ENCODE assay signal across 12 mouse cellular contexts in the genomic region with DNA sequence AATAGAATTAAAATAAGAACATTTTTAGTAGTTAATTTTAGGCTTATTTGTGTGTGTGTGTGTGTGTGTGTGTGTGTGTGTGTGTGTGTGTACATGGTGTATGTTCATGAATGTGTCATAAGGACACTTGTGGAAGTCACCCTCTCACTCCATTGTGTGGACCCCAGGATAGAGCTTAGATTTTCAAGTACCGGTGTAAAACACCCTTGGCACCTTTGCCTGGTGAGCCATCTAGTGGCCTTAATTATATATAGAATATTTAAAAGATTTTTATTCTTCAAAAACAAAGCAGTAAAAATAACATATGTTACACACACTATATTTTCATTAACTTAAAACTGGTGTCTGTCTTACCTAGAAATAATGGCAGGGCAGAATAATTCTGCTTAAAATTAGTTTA. TPM values are rescaled to one million over a fixed set of nuclear protein-coding genes. Genes with fewer than 3 reads are reported as not detected.
A peak's percentile ranks its signal among the peaks of the same experiment; 100 is the strongest.
DNase-seq lines count a peak whose midpoint lies in the region; ATAC-seq and TF ChIP-seq lines count a peak whose summit lies in the region.
"Had no signal": no experiment of that assay in that cellular context is flagged by ENCODE, and none has a peak within 500 bp of the region (broad histone marks: within the 10 kb centered on the region; RNA-seq: fewer than 3 reads in every experiment).

No protein-coding gene starts in this region.

- no peak overlapping the region for H3K9ac ChIP-seq in kidney, postnatal 0 days (ENCODE audit: low read depth, low read length)
- H3K9ac ChIP-seq in kidney, embryonic 14.5 days (ENCODE audit: low read depth, low read length) = no peak overlapping the region
- H3K9ac ChIP-seq: limb, embryonic 15.5 days; neural tube, embryonic 13.5 days had no signal

- intact Hi-C loops in left cerebral cortex, postnatal 36 days (cut with DNase I) = loop anchor here (5.0 kb wide), 2 partner anchors 81 to 221 kb away; no protein-coding TSS in a partner anchor

- H3K27me3 ChIP-seq in kidney, postnatal 0 days (ENCODE audit: insufficient read depth, low read length) = no peaks in the 10 kb centered on the region
- H3K27me3 ChIP-seq in kidney, embryonic 14.5 days (ENCODE audit: control insufficient read depth, insufficient read depth, low read length) = no peaks in the 10 kb centered on the region
- H3K27me3 ChIP-seq: limb, embryonic 15.5 days; neural tube, embryonic 13.5 days had no signal

- no peaks in the 10 kb centered on the region for H3K4me1 ChIP-seq in kidney, postnatal 0 days (replicated peaks; ENCODE audit: insufficient read depth, low read length)
- H3K4me1 ChIP-seq in kidney, embryonic 14.5 days (ENCODE audit: control insufficient read depth, insufficient read depth, low read length) = no peaks in the 10 kb centered on the region
- H3K4me1 ChIP-seq: limb, embryonic 15.5 days; neural tube, embryonic 13.5 days had no signal

- H3K4me3 ChIP-seq in kidney, postnatal 0 days (replicated peaks; ENCODE audit: low read depth, low read length) = no peak overlapping the region
- no peak overlapping the region for H3K4me3 ChIP-seq in kidney, embryonic 14.5 days (ENCODE audit: low read length)
- H3K4me3 ChIP-seq: limb, embryonic 15.5 days; neural tube, embryonic 13.5 days had no signal

- no peaks in the 10 kb centered on the region for H3K9me3 ChIP-seq in kidney, postnatal 0 days (replicated peaks; ENCODE audit: low read length)
- H3K9me3 ChIP-seq in kidney, embryonic 14.5 days (ENCODE audit: control insufficient read depth, low read length) = no peaks in the 10 kb centered on the region
- H3K9me3 ChIP-seq: limb, embryonic 15.5 days; neural tube, embryonic 13.5 days had no signal

- 25% methylated on average over 1 of the region's 1 CpGs for WGBS in kidney, postnatal 0 days
- 50% methylated on average over 1 of the region's 1 CpGs for WGBS in kidney, embryonic 14.5 days

- TF ChIP-seq CTCF in kidney, postnatal 0 days (IDR thresholded peaks at IDR 0.05; ENCODE audit: low read depth) = peak; percentile 58

- H3K27ac ChIP-seq in kidney, postnatal 0 days = no peak overlapping the region
- no peak overlapping the region for H3K27ac ChIP-seq in kidney, embryonic 14.5 days (ENCODE audit: low read depth, low read length)
- H3K27ac ChIP-seq: limb, embryonic 15.5 days; neural tube, embryonic 13.5 days had no signal

- DNase-seq in CD4-positive, CD25-positive, alpha-beta regulatory T cell, adult 2 months (ENCODE audit: low read depth, low spot score) = peak; percentile 24
- peak; percentile 59 for DNase-seq in kidney, postnatal 0 days (ENCODE audit: low spot score)
- peak; percentile 45 for DNase-seq in A20 (ENCODE audit: low read depth, low spot score)
- peak; percentile 21 for DNase-seq in embryo, embryonic 10.5 days (ENCODE audit: low spot score)
- no peak for DNase-seq in adrenal gland, adult 18-20 months (ENCODE audit: low spot score in 2 of 2)
- no peak for DNase-seq in left cerebral cortex, postnatal 36 days (ENCODE audit: low spot score in 2 of 2)
- DNase-seq: gastrocnemius, postnatal 25 days; kidney, adult 18-20 months had no signal

- H3K36me3 ChIP-seq in kidney, postnatal 0 days (ENCODE audit: insufficient read depth, low read length) = peaks cover 22% of the 10 kb centered on the region
- peaks cover 12% of the 10 kb centered on the region; the same call in 1 of the 2 replicates for H3K36me3 ChIP-seq in kidney, embryonic 14.5 days (ENCODE audit: control insufficient read depth, insufficient read depth, low read length)

- no peak for ATAC-seq in CD4-positive, CD25-positive, alpha-beta regulatory T cell, adult 4 months
- no peak for ATAC-seq in kidney, postnatal 0 days (replicated peaks; ENCODE audit: low FRiP score, low read depth)
- no peak for ATAC-seq in kidney, embryonic 14.5 days (ENCODE audit: low FRiP score, low TSS enrichment)

- H3K4me2 ChIP-seq in kidney, postnatal 0 days (ENCODE audit: low read length) = no peak overlapping the region
- H3K4me2 ChIP-seq in kidney, embryonic 14.5 days (replicated peaks; ENCODE audit: low read depth, low read length) = no peak overlapping the region
- H3K4me2 ChIP-seq: limb, embryonic 15.5 days; neural tube, embryonic 13.5 days had no signal

RNA-seq across cellular contexts. Expression of a gene that starts 20.4 kb away (rescaled TPM):
- polyA plus RNA-seq in CD4-positive, CD25-positive, alpha-beta regulatory T cell, adult 4 months (2017; shearing (Covaris generic)) = 10 to 100 TPM; 12.1 to 13.0 TPM
- 22.3 and 23.8 TPM in 2 replicates for polyA plus RNA-seq in kidney, postnatal 0 days (2015; fragmentation: Nextera tagmentation; extraction: Ambion mirVana)
- polyA plus RNA-seq in kidney, embryonic 14.5 days (2014; fragmentation: Nextera tagmentation; extraction: Ambion mirVana) = 24.1 and 24.9 TPM in 2 replicates
- 10 to 100 TPM; 32.7 to 47.4 TPM for total RNA-seq in adrenal gland, adult 18-20 months (2021)
- total RNA-seq in left cerebral cortex, postnatal 36 days (2021) = 10 to 100 TPM; 56.8 to 61.5 TPM

RNA-seq across cellular contexts. Expression of a gene that starts 20.5 kb away (rescaled TPM):
- polyA plus RNA-seq in CD4-positive, CD25-positive, alpha-beta regulatory T cell, adult 4 months (2017; shearing (Covaris generic)) = 10 to 100 TPM; 23.7 to 26.1 TPM
- 14.1 and 16.2 TPM in 2 replicates for polyA plus RNA-seq in kidney, postnatal 0 days (2015; fragmentation: Nextera tagmentation; extraction: Ambion mirVana)
- polyA plus RNA-seq in kidney, embryonic 14.5 days (2014; fragmentation: Nextera tagmentation; extraction: Ambion mirVana) = 8.2 and 15.7 TPM in 2 replicates
- total RNA-seq in adrenal gland, adult 18-20 months (2021) = 10 to 100 TPM; 46.3 to 70.8 TPM
- total RNA-seq in left cerebral cortex, postnatal 36 days (2021) = 100 to 1,000 TPM; 157 to 160 TPM

Comparison
In these comparisons a context has a peak if more than half of its experiments do, and no peak if none do; other contexts are left out.
1. DNase-seq: peak in CD4-positive, CD25-positive, alpha-beta regulatory T cell, adult 2 months (single experiment), kidney, postnatal 0 days (single experiment), A20 (single experiment) and embryo, embryonic 10.5 days (single experiment); none in adrenal gland, adult 18-20 months (0 of 2) and left cerebral cortex, postnatal 36 days (0 of 2).